Mouse (Mus musculus): Measurements from ENCODE around the gene Vps37c. TPM values are rescaled to one million over a fixed set of nuclear protein-coding genes. Genes with fewer than 3 reads are reported as not detected.

Gene Vps37c
- polyA plus RNA-seq, 1 experiment: 30.2 TPM

DNA sequence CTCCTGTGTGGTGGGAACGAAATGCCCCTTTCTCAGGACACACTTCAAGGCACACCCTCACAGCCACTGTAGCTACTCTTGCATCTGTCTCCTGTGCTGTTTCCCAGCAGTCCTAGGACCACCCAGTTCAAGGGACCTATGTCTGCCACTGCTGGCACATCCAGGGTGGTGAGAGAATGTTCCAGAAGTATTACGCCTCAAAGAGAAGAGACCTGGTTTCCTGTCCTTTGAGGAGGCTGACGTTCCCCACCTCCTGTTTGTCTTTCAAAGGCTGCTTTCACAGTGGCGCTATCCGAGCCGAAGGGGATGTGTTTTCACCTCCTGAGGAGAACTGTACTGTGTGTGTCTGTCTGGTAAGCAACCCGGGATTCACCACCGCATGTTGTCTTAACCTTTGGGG is 40.4 kb upstream of the Vps37c start:
- Histone ChIP-seq H3K4me3 (no peak overlapping the region), H3K27me3 (ENCODE audit: control insufficient read depth, insufficient read depth, insufficient read length) (no peaks in the 10 kb centered on the region), H3K79me2 (ENCODE audit: control insufficient read depth, insufficient read depth) (no peaks in the 10 kb centered on the region), H3K4me2 (ENCODE audit: low read depth) (no peak overlapping the region), H3ac (ENCODE audit: control insufficient read depth, insufficient read length) (no peak overlapping the region), H3K36me3 (ENCODE audit: control insufficient read depth, insufficient read depth) (no peaks in the 10 kb centered on the region)
- TF ChIP-seq MYOG (IDR thresholded peaks at IDR 0.05; ENCODE audit: control insufficient read depth in 1 of 3, insufficient read depth in 1 of 3, insufficient read length in 2 of 3, low read depth in 2 of 3) (no peak), CEBPB (IDR thresholded peaks at IDR 0.05; ENCODE audit: insufficient read depth, poor library complexity, severe bottlenecking) (no peak), E2F4 (IDR thresholded peaks at IDR 0.05; ENCODE audit: insufficient read depth) (no peak), TCF3 (IDR thresholded peaks at IDR 0.05; ENCODE audit: insufficient read length, low read depth) (no peak), POLR2A (IDR thresholded peaks at IDR 0.05; ENCODE audit: insufficient read length, low read depth) (no peak), REST (IDR thresholded peaks at IDR 0.05; ENCODE audit: insufficient read depth, insufficient read length) (no peak), MAX (IDR thresholded peaks at IDR 0.05; ENCODE audit: low read depth) (no peak), TCF12 (IDR thresholded peaks at IDR 0.05; ENCODE audit: insufficient read depth, poor library complexity, severe bottlenecking) (no peak), POLR2AphosphoS2 (IDR thresholded peaks at IDR 0.05; ENCODE audit: insufficient read length, low read depth) (no peak), SRF (IDR thresholded peaks at IDR 0.05; ENCODE audit: control insufficient read depth, insufficient read length, low read depth) (no peak)

- Histone ChIP-seq H3K36me3 (ENCODE audit: control insufficient read depth, insufficient read depth) (no peaks in the 10 kb centered on the region), H3K79me2 (ENCODE audit: control insufficient read depth, insufficient read depth) (no peaks in the 10 kb centered on the region), H3K27me3 (ENCODE audit: control insufficient read depth, insufficient read depth, insufficient read length) (no peaks in the 10 kb centered on the region), H3ac (ENCODE audit: control insufficient read depth, insufficient read length) (no peak overlapping the region), H3K4me2 (ENCODE audit: low read depth) (no peak overlapping the region), H3K4me3 (no peak overlapping the region)
- TF ChIP-seq E2F4 (IDR thresholded peaks at IDR 0.05; ENCODE audit: insufficient read depth) (no peak), REST (IDR thresholded peaks at IDR 0.05; ENCODE audit: insufficient read depth, insufficient read length) (no peak), TCF3 (IDR thresholded peaks at IDR 0.05; ENCODE audit: insufficient read length, low read depth) (no peak), SRF (IDR thresholded peaks at IDR 0.05; ENCODE audit: control insufficient read depth, insufficient read length, low read depth) (no peak), POLR2AphosphoS2 (IDR thresholded peaks at IDR 0.05; ENCODE audit: insufficient read length, low read depth) (no peak), MYOG (IDR thresholded peaks at IDR 0.05; ENCODE audit: control insufficient read depth in 1 of 3, insufficient read depth in 1 of 3, insufficient read length in 2 of 3, low read depth in 2 of 3) (no peak), CEBPB (IDR thresholded peaks at IDR 0.05; ENCODE audit: insufficient read depth, poor library complexity, severe bottlenecking) (no peak), MYOD1 (IDR thresholded peaks at IDR 0.05; ENCODE audit: control insufficient read depth in 1 of 3, insufficient read length in 2 of 3, low read depth in 2 of 3) (no peak), TCF12 (IDR thresholded peaks at IDR 0.05; ENCODE audit: insufficient read depth, poor library complexity, severe bottlenecking) (no peak)
These were observed 32.5 kb upstream of the Vps37c start for GRCm38 (mm10) chr19:10656058-10656457.

GRCm38 (mm10) chr19:10657742-10658141 is 30.8 kb upstream of the Vps37c start:
- H3K4me3 ChIP-seq: no peak overlapping the region

DNA sequence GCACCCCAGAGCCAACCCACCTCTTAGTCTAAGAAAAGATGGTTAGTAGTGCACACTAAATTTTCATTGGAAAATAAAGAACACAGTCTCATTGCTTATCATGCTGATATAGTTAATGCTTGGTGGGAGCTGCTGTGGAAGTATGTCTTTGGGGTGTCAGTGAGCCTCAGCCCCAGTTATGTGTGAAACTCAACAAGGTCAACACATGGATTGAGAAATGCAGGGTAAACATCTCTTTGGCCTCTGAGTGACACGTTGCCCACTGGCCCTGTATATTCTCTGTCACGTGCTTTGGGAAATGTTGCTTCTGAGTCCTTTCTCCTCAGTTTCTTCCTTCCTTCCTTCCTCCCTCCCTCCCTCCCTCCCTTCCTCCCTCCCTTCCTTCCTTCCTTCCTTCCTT is 30.1 kb upstream of the Vps37c start:
- Histone ChIP-seq H3K79me2 (ENCODE audit: control insufficient read depth, insufficient read depth) (no peaks in the 10 kb centered on the region), H3K36me3 (ENCODE audit: control insufficient read depth, insufficient read depth) (no peaks in the 10 kb centered on the region), H3K4me2 (ENCODE audit: low read depth) (no peak overlapping the region), H3K27me3 (ENCODE audit: control insufficient read depth, insufficient read depth, insufficient read length) (no peaks in the 10 kb centered on the region), H3ac (ENCODE audit: control insufficient read depth, insufficient read length) (no peak overlapping the region), H3K4me3 (no peak overlapping the region)
- TF ChIP-seq CEBPB (IDR thresholded peaks at IDR 0.05; ENCODE audit: insufficient read depth, poor library complexity, severe bottlenecking) (no peak), SRF (IDR thresholded peaks at IDR 0.05; ENCODE audit: control insufficient read depth, insufficient read length, low read depth) (no peak), TCF3 (IDR thresholded peaks at IDR 0.05; ENCODE audit: insufficient read length, low read depth) (no peak), USF1 (IDR thresholded peaks at IDR 0.05; ENCODE audit: low read depth) (no peak), REST (IDR thresholded peaks at IDR 0.05; ENCODE audit: insufficient read depth, insufficient read length) (no peak), E2F4 (IDR thresholded peaks at IDR 0.05; ENCODE audit: insufficient read depth) (no peak), POLR2AphosphoS2 (IDR thresholded peaks at IDR 0.05; ENCODE audit: insufficient read length, low read depth) (no peak), POLR2A (IDR thresholded peaks at IDR 0.05; ENCODE audit: insufficient read length, low read depth) (no peak), MYOD1 (IDR thresholded peaks at IDR 0.05; ENCODE audit: control insufficient read depth in 1 of 3, insufficient read length in 2 of 3, low read depth in 2 of 3) (no peak), MAX (IDR thresholded peaks at IDR 0.05; ENCODE audit: low read depth) (no peak), TCF12 (IDR thresholded peaks at IDR 0.05; ENCODE audit: insufficient read depth, poor library complexity, severe bottlenecking) (no peak), MYOG (IDR thresholded peaks at IDR 0.05; ENCODE audit: control insufficient read depth in 1 of 3, insufficient read depth in 1 of 3, insufficient read length in 2 of 3, low read depth in 2 of 3) (no peak)

More at GRCm38 (mm10) chr19:10657742-10658141, 30.8 kb upstream of the Vps37c start:
- no peak overlapping the region for H3K4me2 ChIP-seq (ENCODE audit: low read depth)
- H3K27me3 ChIP-seq (ENCODE audit: control insufficient read depth, insufficient read depth, insufficient read length): no peaks in the 10 kb centered on the region
- TF ChIP-seq USF1 (IDR thresholded peaks at IDR 0.05; ENCODE audit: low read depth) (no peak), CEBPB (IDR thresholded peaks at IDR 0.05; ENCODE audit: insufficient read depth, poor library complexity, severe bottlenecking) (no peak), TCF3 (IDR thresholded peaks at IDR 0.05; ENCODE audit: insufficient read length, low read depth) (no peak), TCF12 (IDR thresholded peaks at IDR 0.05; ENCODE audit: insufficient read depth, poor library complexity, severe bottlenecking) (no peak)
- no peaks in the 10 kb centered on the region for H3K36me3 ChIP-seq (ENCODE audit: control insufficient read depth, insufficient read depth)
- no peaks in the 10 kb centered on the region for H3K79me2 ChIP-seq (ENCODE audit: control insufficient read depth, insufficient read depth)
- no peak overlapping the region for H3ac ChIP-seq (ENCODE audit: control insufficient read depth, insufficient read length)

DNA sequence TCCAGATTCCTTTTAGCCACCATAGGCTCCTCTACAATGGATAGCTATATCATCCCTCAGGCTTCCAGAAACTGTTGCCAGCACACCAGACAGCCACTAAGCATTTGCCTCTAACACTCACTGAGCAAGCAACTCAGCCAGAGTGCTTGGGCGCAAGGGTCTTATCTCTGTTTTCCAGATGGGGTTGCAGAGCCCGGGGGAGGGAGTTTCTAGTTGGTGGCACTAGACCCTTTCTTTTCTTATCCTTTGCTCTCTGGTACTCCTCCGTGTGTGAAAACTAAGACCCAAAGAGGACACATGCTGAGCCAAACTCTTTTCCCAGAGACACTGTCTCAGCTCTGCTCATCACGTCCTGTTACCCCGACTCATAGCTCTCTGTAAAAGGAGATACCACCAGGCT is 27.2 kb upstream of the Vps37c start:
- Histone ChIP-seq H3K4me3 (no peak overlapping the region), H3K36me3 (ENCODE audit: control insufficient read depth, insufficient read depth) (no peaks in the 10 kb centered on the region), H3ac (ENCODE audit: control insufficient read depth, insufficient read length) (no peak overlapping the region), H3K27me3 (ENCODE audit: control insufficient read depth, insufficient read depth, insufficient read length) (no peaks in the 10 kb centered on the region), H3K79me2 (ENCODE audit: control insufficient read depth, insufficient read depth) (no peaks in the 10 kb centered on the region), H3K4me2 (ENCODE audit: low read depth) (no peak overlapping the region)
- no peak for TF ChIP-seq MAX (IDR thresholded peaks at IDR 0.05; ENCODE audit: low read depth)
- no peak for TF ChIP-seq POLR2A (IDR thresholded peaks at IDR 0.05; ENCODE audit: insufficient read length, low read depth)
- TF ChIP-seq SRF (IDR thresholded peaks at IDR 0.05; ENCODE audit: control insufficient read depth, insufficient read length, low read depth): no peak
- TF ChIP-seq POLR2AphosphoS2 (IDR thresholded peaks at IDR 0.05; ENCODE audit: insufficient read length, low read depth): no peak
- TF ChIP-seq MYOG (IDR thresholded peaks at IDR 0.05; ENCODE audit: control insufficient read depth in 1 of 3, insufficient read depth in 1 of 3, insufficient read length in 2 of 3, low read depth in 2 of 3): no peak
- TF ChIP-seq REST (IDR thresholded peaks at IDR 0.05; ENCODE audit: insufficient read depth, insufficient read length): no peak
- no peak for TF ChIP-seq E2F4 (IDR thresholded peaks at IDR 0.05; ENCODE audit: insufficient read depth)
- no peak for TF ChIP-seq TCF12 (IDR thresholded peaks at IDR 0.05; ENCODE audit: insufficient read depth, poor library complexity, severe bottlenecking)
- no peak for TF ChIP-seq USF1 (IDR thresholded peaks at IDR 0.05; ENCODE audit: low read depth)
- no peak for TF ChIP-seq TCF3 (IDR thresholded peaks at IDR 0.05; ENCODE audit: insufficient read length, low read depth)
- TF ChIP-seq CEBPB (IDR thresholded peaks at IDR 0.05; ENCODE audit: insufficient read depth, poor library complexity, severe bottlenecking): no peak
- no peak for TF ChIP-seq MYOD1 (IDR thresholded peaks at IDR 0.05; ENCODE audit: control insufficient read depth in 1 of 3, insufficient read length in 2 of 3, low read depth in 2 of 3)
